Mouse (Mus musculus) megakaryocyte, embryonic 14.5 days (primary cell): ENCODE results near the gene Caskin2.

Source experiments
- FLI1 ChIP-seq: IDR thresholded peaks from 2 replicates; pipeline ENCODE4 v1.6.1; 2012; ENCODE audit warnings: low read length, inconsistent platforms, mixed read lengths
- GATA1 ChIP-seq: IDR thresholded peaks from 3 replicates; pipeline ENCODE4 v1.6.1; 2012; ENCODE audit warnings: mixed read lengths, low read length, inconsistent platforms, borderline replicate concordance

GRCm38 (mm10) chr11:115811381-115812093 is 1.9 kb downstream of the Caskin2 start:
- no peak for TF ChIP-seq GATA1
- TF ChIP-seq FLI1, result no peak
